Mouse (Mus musculus): Measurements from ENCODE around the gene Fbxl17.

The Fbxl17 gene

GRCm38 (mm10) chr17:63326227-63326626 lies 173.6 kb downstream of the Fbxl17 start:
- no peak for DNase-seq (ENCODE audit: low read depth)

GRCm38 (mm10) chr17:63324672-63325071 lies 175.1 kb downstream of the Fbxl17 start:
- DNase-seq (ENCODE audit: low read depth): no peak

GRCm38 (mm10) chr17:63324039-63324438 lies 175.8 kb downstream of the Fbxl17 start:
- DNase-seq (ENCODE audit: low read depth): peak; percentile 34

- no peak for DNase-seq (ENCODE audit: low read depth)
Observed at GRCm38 (mm10) chr17:63322846-63323245, 177.0 kb downstream of the Fbxl17 start.

GRCm38 (mm10) chr17:63321290-63321689 lies 178.5 kb downstream of the Fbxl17 start:
- DNase-seq (ENCODE audit: low read depth): no peak

GRCm38 (mm10) chr17:63317518-63317917 lies 182.3 kb downstream of the Fbxl17 start:
- DNase-seq (ENCODE audit: low read depth): peak; percentile 9

GRCm38 (mm10) chr17:63315646-63316480 lies 184.0 kb downstream of the Fbxl17 start:
- no peak for DNase-seq (ENCODE audit: low read depth)

- DNase-seq (ENCODE audit: low read depth): no peak
Observed at GRCm38 (mm10) chr17:63312804-63313203, 187.0 kb downstream of the Fbxl17 start.

- DNase-seq (ENCODE audit: low read depth): no peak
Observed at GRCm38 (mm10) chr17:63312330-63312729, 187.5 kb downstream of the Fbxl17 start.

- DNase-seq (ENCODE audit: low read depth): no peak
Observed at GRCm38 (mm10) chr17:63311613-63312012, 188.2 kb downstream of the Fbxl17 start.

GRCm38 (mm10) chr17:63310021-63310420 lies 189.8 kb downstream of the Fbxl17 start:
- DNase-seq (ENCODE audit: low read depth): no peak

- DNase-seq (ENCODE audit: low read depth): no peak
Observed at GRCm38 (mm10) chr17:63303862-63304261, 196.0 kb downstream of the Fbxl17 start.

GRCm38 (mm10) chr17:63301822-63302393 lies 197.9 kb downstream of the Fbxl17 start:
- DNase-seq (ENCODE audit: low read depth): no peak

- DNase-seq (ENCODE audit: low read depth): no peak
Observed at GRCm38 (mm10) chr17:63295471-63295870, 204.3 kb downstream of the Fbxl17 start.

GRCm38 (mm10) chr17:63294961-63295360 lies 204.9 kb downstream of the Fbxl17 start:
- DNase-seq (ENCODE audit: low read depth): no peak

GRCm38 (mm10) chr17:63293979-63294378 lies 205.8 kb downstream of the Fbxl17 start:
- no peak for DNase-seq (ENCODE audit: low read depth)

GRCm38 (mm10) chr17:63289317-63289913 lies 210.4 kb downstream of the Fbxl17 start:
- DNase-seq (ENCODE audit: low read depth): no peak

- no peak for DNase-seq (ENCODE audit: low read depth)
Observed at GRCm38 (mm10) chr17:63288850-63289249, 211.0 kb downstream of the Fbxl17 start.

GRCm38 (mm10) chr17:63287413-63287812 lies 212.4 kb downstream of the Fbxl17 start:
- DNase-seq (ENCODE audit: low read depth): no peak

GRCm38 (mm10) chr17:63285265-63285939 lies 214.4 kb downstream of the Fbxl17 start:
- no peak for DNase-seq (ENCODE audit: low read depth)

- DNase-seq (ENCODE audit: low read depth): no peak
Observed at GRCm38 (mm10) chr17:63284074-63284473, 215.7 kb downstream of the Fbxl17 start.

GRCm38 (mm10) chr17:63282004-63282403 lies 217.8 kb downstream of the Fbxl17 start:
- DNase-seq (ENCODE audit: low read depth): no peak

GRCm38 (mm10) chr17:63280990-63281389 lies 218.8 kb downstream of the Fbxl17 start:
- no peak for DNase-seq (ENCODE audit: low read depth)
